Mouse (Mus musculus): ENCODE measurements around the gene Xpc. TPM values are rescaled to one million over a fixed set of nuclear protein-coding genes. Genes with fewer than 3 reads are reported as not detected.

Gene Xpc
- polyA plus RNA-seq, 1 experiment from 2014 or later: 21.0 TPM

DNA sequence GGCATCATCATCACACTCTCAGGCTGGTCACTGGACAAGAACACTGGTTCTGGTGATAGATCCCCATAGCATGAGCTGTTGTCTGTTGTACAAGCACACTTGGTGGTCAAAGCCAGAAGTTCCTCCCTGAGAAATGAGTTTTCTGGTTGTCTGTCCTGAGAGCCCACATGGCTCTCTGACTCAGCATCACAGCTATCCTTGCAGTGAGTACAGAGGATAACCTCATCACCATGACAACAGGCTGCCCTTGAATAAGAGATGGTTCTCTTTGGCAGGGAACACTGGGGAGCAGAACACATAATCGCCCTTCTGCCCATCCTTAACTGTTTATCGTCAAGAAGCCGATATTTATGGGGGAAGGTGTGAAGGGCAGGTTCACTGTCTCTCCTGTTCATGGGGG, 70.4 kb downstream of the Xpc start:
- Histone ChIP-seq H3K27ac (ENCODE audit: low read depth, low read length) (no peak overlapping the region), H3K27me3 (ENCODE audit: control insufficient read depth, insufficient read depth, low read length) (no peaks in the 10 kb centered on the region), H3K4me1 (replicated peaks; ENCODE audit: control insufficient read depth, insufficient read depth, low read length) (no peaks in the 10 kb centered on the region), H3K4me3 (ENCODE audit: low read depth, low read length) (no peak overlapping the region), H3K4me2 (replicated peaks; ENCODE audit: low read depth, low read length) (no peak overlapping the region), H3K9ac (ENCODE audit: low read depth, low read length) (no peak overlapping the region), H3K9me3 (ENCODE audit: control insufficient read depth, low read length) (no peaks in the 10 kb centered on the region), H3K36me3 (ENCODE audit: control insufficient read depth, insufficient read depth, low read length) (no peaks in the 10 kb centered on the region)
- ATAC-seq (ENCODE audit: low FRiP score) (no peak), DNase-seq (ENCODE audit: low spot score) (no peak)
- WGBS: 74% methylated on average over 3 of the region's 3 CpGs

DNA sequence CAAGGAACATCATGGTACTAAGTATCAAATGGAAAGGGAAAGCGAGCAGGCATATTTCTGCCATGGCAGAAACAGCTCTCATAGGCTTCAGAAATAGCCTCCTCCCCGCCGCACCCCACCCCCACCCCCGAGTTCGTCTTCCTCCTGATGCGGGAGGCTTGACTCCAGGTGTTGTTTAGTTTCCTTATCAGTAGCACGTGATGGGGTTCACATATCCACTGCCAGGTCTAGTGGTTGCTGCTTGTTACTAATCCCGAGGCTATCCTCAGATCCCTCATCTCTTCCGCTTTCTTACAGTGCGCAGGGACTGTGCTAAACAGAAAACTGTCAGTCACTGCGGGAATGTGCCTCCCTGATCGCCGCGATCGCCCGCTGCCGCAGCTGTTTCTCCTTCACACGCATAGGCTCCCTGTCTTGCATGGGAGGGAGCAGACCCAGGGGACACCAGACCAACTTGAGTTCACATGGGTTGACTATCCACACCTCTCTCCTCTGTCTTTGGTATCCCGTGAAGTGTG, 74.5 kb downstream of the Xpc start:
- Histone ChIP-seq H3K4me3 (ENCODE audit: low read depth, low read length) (peak overlapping the region; percentile 60), H3K27me3 (ENCODE audit: control insufficient read depth, insufficient read depth, low read length) (peaks cover 2% of the 10 kb centered on the region; the same call in 1 of the 2 replicates), H3K9ac (ENCODE audit: low read depth, low read length) (peak overlapping the region; percentile 74), H3K27ac (ENCODE audit: low read depth, low read length) (no peak overlapping the region), H3K4me1 (replicated peaks; ENCODE audit: control insufficient read depth, insufficient read depth, low read length) (no peaks in the 10 kb centered on the region), H3K36me3 (ENCODE audit: control insufficient read depth, insufficient read depth, low read length) (no peaks in the 10 kb centered on the region), H3K4me2 (replicated peaks; ENCODE audit: low read depth, low read length) (peak overlapping the region; percentile 65), H3K9me3 (ENCODE audit: control insufficient read depth, low read length) (no peaks in the 10 kb centered on the region)
- ATAC-seq (ENCODE audit: low FRiP score) (peak; percentile 70), DNase-seq (ENCODE audit: low spot score) (no peak)
- 4% methylated on average over 19 of the region's 19 CpGs for WGBS

DNA sequence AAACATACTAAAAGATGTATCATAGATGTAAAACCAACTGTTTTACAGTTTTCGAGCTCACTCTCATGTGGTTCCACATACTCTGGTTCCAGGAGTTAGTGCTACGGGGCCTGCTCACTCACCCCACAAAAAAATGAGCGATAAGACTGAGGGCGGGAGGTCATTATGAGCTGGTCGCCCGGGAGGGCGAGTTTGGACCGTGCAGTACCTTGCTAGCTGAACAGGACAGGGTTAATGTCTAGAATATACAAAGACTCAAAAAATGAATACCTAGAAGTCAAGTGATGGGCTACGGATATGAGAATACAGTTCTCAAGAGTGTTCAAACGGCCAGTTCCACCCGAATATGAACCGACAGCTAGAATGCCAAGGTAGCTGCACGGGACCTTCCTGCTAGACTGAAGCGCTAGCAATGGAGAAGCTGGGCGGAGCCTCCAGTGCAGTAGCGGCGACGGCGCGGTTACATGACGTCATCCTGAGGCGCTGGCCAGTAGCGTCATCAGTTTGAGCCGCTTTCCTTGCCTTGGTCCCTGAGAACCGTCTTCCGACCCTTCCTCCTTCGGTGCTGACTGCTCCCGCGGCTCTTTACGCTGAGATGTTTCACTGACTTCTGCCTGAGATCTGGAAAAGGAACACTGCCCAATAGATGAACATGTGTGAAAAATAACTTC, 75.1 kb downstream of the Xpc start:
- ATAC-seq (ENCODE audit: low FRiP score) (peak; percentile 96), DNase-seq (ENCODE audit: low spot score) (peak; percentile 98)
- H3K4me3 ChIP-seq (ENCODE audit: low read depth, low read length): peak overlapping the region; percentile 60
- peaks cover 2% of the 10 kb centered on the region; the same call in 1 of the 2 replicates for H3K27me3 ChIP-seq (ENCODE audit: control insufficient read depth, insufficient read depth, low read length)
- no peaks in the 10 kb centered on the region for H3K36me3 ChIP-seq (ENCODE audit: control insufficient read depth, insufficient read depth, low read length)
- 0 out of 2 replicates have a peak overlapping the region, but pooled peaks have one; percentile 24 for H3K27ac ChIP-seq (ENCODE audit: low read depth, low read length)
- H3K4me1 ChIP-seq (replicated peaks; ENCODE audit: control insufficient read depth, insufficient read depth, low read length): no peaks in the 10 kb centered on the region
- WGBS: 3% methylated on average over 30 of the region's 30 CpGs
- H3K9me3 ChIP-seq (ENCODE audit: control insufficient read depth, low read length): no peaks in the 10 kb centered on the region
- H3K9ac ChIP-seq (ENCODE audit: low read depth, low read length): peak overlapping the region; percentile 74
- peak overlapping the region; percentile 65 for H3K4me2 ChIP-seq (replicated peaks; ENCODE audit: low read depth, low read length)

Other genes with a start within 250 kb of the Xpc start
- gene Wnt7a, start 104.5 kb downstream of the Xpc start, polyA plus RNA-seq (2014; fragmentation: Nextera tagmentation; extraction: Ambion mirVana): 7.6 and 10.3 TPM in 2 replicates
- 24.6 and 28.3 TPM in 2 replicates for gene Chchd4, start 42.3 kb downstream of the Xpc start, polyA plus RNA-seq (2014; fragmentation: Nextera tagmentation; extraction: Ambion mirVana)
- gene Tmem43, start 42.2 kb downstream of the Xpc start, polyA plus RNA-seq (2014; fragmentation: Nextera tagmentation; extraction: Ambion mirVana): 53.1 and 56.1 TPM in 2 replicates
- gene Lsm3, start within 50 bp of the Xpc start, polyA plus RNA-seq (2014; fragmentation: Nextera tagmentation; extraction: Ambion mirVana): 265 and 272 TPM in 2 replicates
- 46.6 and 64.0 TPM in 2 replicates for gene Slc6a6, start 168.2 kb upstream of the Xpc start, polyA plus RNA-seq (2014; fragmentation: Nextera tagmentation; extraction: Ambion mirVana)